Mouse (Mus musculus) T-helper 2 cell (primary cell): ENCODE measurements around the gene Dync1h1.

Experiments used
- in situ Hi-C: fragments of 300-600 bp; cut with MboI, MseI; formaldehyde crosslinking; loops from one replicate; pipeline ENCODE4 v1.15.1; 2025; ENCODE audit warnings: high pct_unique_total_duplicates

Dync1h1 gene

GRCm38 (mm10) chr12:110693378-110693777 is 92.1 kb downstream of the Dync1h1 start:
- in situ Hi-C loops, result loop anchor here (10.0 kb wide), 1 partner anchor 841 kb away; the partner anchor contains the start of gene Eif5

- in situ Hi-C loops, result loop anchor here (10.0 kb wide), 1 partner anchor 839 kb away; the partner anchor contains the start of gene Eif5
These were observed 94.5 kb downstream of the Dync1h1 start for GRCm38 (mm10) chr12:110695676-110696171.

GRCm38 (mm10) chr12:110696173-110696974 is 95.1 kb downstream of the Dync1h1 start:
- in situ Hi-C loops, result loop anchor here (10.0 kb wide), 1 partner anchor 838 kb away; the partner anchor contains the start of gene Eif5

DNA sequence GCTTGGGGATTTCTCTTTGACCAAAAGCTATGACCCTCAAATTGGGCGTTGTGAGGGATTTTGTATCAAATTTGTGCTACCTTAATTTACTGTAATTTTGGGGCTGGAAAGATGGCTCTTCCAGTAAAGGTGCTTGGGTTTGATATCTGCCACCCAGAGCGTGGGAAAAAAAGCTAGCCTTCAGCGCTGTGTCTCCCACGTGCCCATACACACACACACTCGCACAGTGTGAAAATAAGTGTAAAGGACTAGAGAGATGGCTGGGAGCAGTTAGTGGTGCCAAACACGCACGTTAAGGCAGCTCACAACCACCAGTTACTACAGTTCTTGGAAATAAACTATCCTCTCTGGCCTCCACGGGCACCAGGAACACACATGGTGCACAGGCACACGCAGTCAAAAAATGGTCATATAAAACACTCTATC is 95.7 kb downstream of the Dync1h1 start:
- in situ Hi-C loops, result loop anchor here (10.0 kb wide), 1 partner anchor 838 kb away; the partner anchor contains the start of gene Eif5

DNA sequence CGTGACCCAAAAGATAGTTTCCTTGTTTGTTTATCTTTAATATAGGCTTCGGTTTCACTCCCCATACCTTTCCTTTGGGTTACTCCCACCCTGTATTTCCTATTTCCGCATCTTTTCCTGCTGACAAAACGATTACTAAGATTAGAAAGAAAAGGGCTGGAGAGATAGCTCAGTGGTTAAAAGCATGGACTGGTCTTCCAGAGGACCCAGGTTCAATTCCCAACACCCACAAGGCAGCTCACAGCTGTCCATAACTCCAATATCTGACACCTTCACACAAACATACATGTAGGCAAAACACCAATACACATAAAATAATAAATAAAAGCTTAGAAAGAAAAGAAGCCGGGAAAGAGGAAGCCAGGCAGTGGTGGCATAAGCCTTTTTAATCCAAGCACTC is 96.2 kb downstream of the Dync1h1 start:
- in situ Hi-C loops, result loop anchor here (10.0 kb wide), 1 partner anchor 837 kb away; the partner anchor contains the start of gene Eif5

DNA sequence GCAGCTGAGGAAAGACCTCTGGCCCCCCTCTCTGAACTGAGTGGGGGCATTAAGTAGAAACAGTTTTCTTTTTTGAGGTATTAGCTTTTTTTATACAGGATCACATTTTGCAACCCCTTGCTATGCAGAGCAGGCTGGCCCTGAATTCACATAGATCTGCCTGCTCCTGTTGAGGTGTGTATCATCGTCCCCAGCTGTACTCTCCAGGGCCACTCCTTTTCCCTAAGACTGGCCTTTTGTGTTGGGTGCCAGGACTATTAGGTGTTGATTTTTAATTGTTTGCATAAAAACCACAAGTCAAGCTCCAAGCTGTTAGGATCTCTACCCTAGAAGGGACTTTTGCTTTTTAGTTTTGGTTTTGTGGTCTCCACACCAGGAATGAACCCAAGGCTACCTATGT is 96.8 kb downstream of the Dync1h1 start:
- in situ Hi-C loops, result loop anchor here (10.0 kb wide), 1 partner anchor 837 kb away; the partner anchor contains the start of gene Eif5

DNA sequence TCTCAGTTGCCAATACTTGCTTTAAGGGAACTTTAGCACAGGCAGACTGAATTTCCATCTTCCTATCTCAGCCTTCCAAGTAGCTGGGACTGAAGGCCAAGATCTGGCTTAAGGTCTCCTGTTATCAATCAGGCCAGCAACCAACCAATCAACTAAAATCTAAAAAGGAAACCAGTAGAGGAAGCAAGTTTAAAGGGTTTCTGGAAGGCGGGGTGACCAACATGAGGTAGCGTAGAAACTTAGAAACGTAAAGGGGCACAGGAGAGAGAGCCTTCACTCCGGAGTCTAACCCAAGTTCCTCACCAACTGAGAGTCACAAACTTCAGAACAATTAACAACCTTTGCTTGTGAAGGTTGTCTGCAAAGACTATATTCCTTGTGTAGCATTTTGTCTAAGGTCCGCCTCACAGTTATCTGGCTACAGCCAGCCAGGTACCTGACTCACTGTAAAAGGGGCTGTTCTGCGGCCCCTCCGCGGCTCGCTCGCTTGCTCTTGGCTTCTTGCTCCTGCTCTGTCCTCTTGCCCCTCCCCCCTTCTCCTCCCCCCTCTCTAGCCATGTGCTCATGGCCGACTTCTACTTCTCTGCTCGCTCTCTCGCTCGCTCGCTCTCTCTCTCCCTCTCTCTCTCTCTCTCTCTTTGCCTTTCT is 97.4 kb downstream of the Dync1h1 start:
- in situ Hi-C loops, result loop anchor here (10.0 kb wide), 1 partner anchor 836 kb away; the partner anchor contains the start of gene Eif5

DNA sequence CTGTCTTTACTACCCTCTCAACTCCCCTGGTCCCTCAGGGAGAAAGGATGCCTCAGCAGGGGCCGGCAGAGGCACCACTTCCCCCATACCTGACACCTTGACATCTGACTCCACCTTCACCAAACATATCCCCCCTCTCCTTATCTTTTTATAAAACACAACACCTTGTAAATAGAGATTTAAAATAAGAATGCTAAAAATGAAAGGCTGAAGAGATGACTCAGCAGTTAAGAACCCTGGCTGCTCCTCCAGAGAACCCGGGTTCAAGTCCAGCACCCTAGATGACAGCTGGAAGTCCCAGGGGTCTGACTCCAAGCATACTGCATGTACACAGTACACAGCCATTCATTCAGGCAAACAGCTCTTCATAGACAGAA is 97.9 kb downstream of the Dync1h1 start:
- in situ Hi-C loops, result loop anchor here (10.0 kb wide), 1 partner anchor 836 kb away; the partner anchor contains the start of gene Eif5

- in situ Hi-C loops, result loop anchor here (10.0 kb wide), 1 partner anchor 134 kb away; no protein-coding TSS in a partner anchor
These were observed 99.5 kb downstream of the Dync1h1 start for GRCm38 (mm10) chr12:110700730-110701129.

GRCm38 (mm10) chr12:110701363-110701762 is 100.1 kb downstream of the Dync1h1 start:
- in situ Hi-C loops, result loop anchor here (10.0 kb wide), 1 partner anchor 133 kb away; no protein-coding TSS in a partner anchor

- in situ Hi-C loops, result loop anchor here (10.0 kb wide), 1 partner anchor 132 kb away; no protein-coding TSS in a partner anchor
These were observed 101.3 kb downstream of the Dync1h1 start, which contains the start of gene Hsp90aa1 for GRCm38 (mm10) chr12:110702556-110702955. Gene Hsp90aa1 (minus strand): TSS chr12:110702728.

DNA sequence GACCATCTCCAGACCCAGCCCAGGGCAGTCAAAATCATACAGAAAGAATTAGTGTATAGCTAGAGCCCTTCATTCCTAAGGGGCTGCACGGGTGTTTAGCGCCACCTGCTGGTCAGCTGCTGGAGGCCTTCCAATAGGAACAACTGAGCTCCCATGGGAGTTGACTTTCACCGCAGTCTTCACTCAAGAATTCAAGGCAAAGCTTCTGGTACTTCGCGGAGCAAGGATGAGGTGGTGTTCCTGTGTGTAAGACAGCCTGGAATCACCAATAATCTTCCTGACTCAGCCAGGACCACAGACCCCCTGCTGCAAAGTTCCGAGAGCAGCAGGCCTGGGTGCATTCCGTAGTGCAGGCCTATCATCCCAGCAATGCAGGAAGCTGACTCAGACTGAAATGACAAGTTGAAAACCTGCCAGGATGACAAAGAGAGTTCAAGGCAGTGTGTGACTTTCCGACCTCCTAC is 101.8 kb downstream of the Dync1h1 start:
- in situ Hi-C loops, result loop anchor here (10.0 kb wide), 1 partner anchor 132 kb away; no protein-coding TSS in a partner anchor

DNA sequence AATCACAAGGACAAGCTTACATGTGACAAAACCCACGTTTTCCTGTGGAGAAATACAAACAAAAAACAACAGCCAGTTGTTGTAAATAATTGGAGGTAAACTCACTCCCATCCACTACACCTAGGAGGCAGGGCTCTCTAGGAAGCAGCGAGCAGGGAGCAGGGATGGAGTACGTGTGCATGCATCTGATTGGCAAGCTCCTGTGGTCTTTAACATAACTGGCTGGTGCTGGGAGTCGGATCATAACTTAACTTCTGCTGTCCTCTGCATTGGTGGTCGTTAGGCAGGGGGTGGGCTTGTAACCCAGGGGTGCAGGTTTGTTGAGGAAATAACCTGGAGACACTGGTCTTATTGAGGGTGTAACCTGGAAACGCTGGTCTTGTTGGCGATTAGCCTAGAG is 102.4 kb downstream of the Dync1h1 start:
- in situ Hi-C loops, result loop anchor here (10.0 kb wide), 1 partner anchor 131 kb away; no protein-coding TSS in a partner anchor

GRCm38 (mm10) chr12:110705419-110705818 is 104.2 kb downstream of the Dync1h1 start:
- in situ Hi-C loops, result loop anchor here (10.0 kb wide), 1 partner anchor 129 kb away; no protein-coding TSS in a partner anchor

- in situ Hi-C loops, result loop anchor here (10.0 kb wide), 1 partner anchor 128 kb away; no protein-coding TSS in a partner anchor
These were observed 105.3 kb downstream of the Dync1h1 start for GRCm38 (mm10) chr12:110706337-110707231.

GRCm38 (mm10) chr12:110707451-110707850 is 106.2 kb downstream of the Dync1h1 start:
- in situ Hi-C loops, result loop anchor here (10.0 kb wide), 1 partner anchor 127 kb away; no protein-coding TSS in a partner anchor

GRCm38 (mm10) chr12:110711270-110711669 is 110.0 kb downstream of the Dync1h1 start:
- in situ Hi-C loops, result no loop called here

DNA sequence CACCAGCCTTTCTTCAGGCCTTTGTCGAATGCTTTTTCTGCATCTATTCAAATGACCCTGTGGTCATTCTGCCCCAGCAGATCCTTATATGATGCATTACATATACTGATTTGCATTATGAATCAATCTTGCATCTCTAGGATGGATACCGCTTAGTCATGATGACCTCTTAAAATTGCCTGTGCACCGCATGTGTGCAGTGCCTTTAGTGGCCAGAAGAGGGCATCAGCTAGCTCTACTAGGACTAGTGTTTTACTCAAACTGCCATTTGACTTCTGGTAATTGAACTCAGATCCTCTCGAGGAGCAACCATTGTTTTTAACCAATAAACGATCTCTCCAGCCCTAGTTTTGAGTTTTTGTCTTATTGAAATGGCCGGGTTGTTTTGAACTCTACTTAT is 112.5 kb downstream of the Dync1h1 start:
- in situ Hi-C loops, result no loop called here

- in situ Hi-C loops, result no loop called here
These were observed 113.0 kb downstream of the Dync1h1 start for GRCm38 (mm10) chr12:110714215-110714614.

DNA sequence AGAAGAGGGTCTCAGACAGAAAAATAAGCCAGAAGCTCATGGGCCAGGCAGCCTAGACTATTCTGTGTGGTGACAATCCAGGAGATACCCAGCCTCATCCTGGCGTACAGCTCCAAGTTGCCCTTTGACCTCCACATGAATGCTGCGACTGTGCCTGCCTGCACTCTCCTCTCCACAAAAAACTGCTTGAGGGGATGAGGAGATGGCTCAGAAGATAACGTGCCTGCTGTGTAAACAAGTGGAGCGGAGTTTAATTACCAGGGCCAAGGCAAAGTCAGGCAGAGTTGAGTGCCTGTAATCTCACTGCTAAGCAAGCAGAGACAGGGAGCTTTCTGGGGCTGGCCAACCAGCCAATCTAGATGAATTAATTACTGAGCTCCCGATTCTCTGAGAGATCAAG is 114.8 kb downstream of the Dync1h1 start:
- in situ Hi-C loops, result no loop called here
